Mouse (Mus musculus) limb, embryonic 13.5 days (tissue): ENCODE data around the gene Slc16a10. TPM values are rescaled to one million over a fixed set of nuclear protein-coding genes. Genes with fewer than 3 reads are reported as not detected.

Experiments used
- ATAC-seq: fragments of 200-750 bp; cut with Nextera tagmentation; 2 replicates; pipeline ENCODE4 v1.8.0; 2017; ENCODE audit warnings: low read depth, moderate number of reproducible peaks, moderate TSS enrichment; ENCODE audit not compliant: low FRiP score
- H3K27ac ChIP-seq: fragments of 300-500 bp; sonication (generic); 2 replicates; pipeline ENCODE4 v1.5.1; 2015; ENCODE audit warnings: inconsistent platforms, mild to moderate bottlenecking, moderate library complexity
- H3K27me3 ChIP-seq: fragments of 300-500 bp; sonication (generic); 2 replicates; pipeline ENCODE4 v1.6.1; 2015; ENCODE audit warnings: mild to moderate bottlenecking, inconsistent platforms
- H3K36me3 ChIP-seq: fragments of 300-500 bp; sonication (generic); 2 replicates; pipeline ENCODE4 v1.6.1; 2015; ENCODE audit warnings: inconsistent platforms, mild to moderate bottlenecking, moderate library complexity
- H3K4me1 ChIP-seq: fragments of 300-500 bp; sonication (generic); 2 replicates; pipeline ENCODE4 v1.6.1; 2015; ENCODE audit warnings: inconsistent platforms
- H3K4me2 ChIP-seq: fragments of 300-500 bp; sonication (generic); replicated peaks from 2 replicates; pipeline ENCODE4 v1.6.1; 2015; ENCODE audit warnings: inconsistent platforms, mild to moderate bottlenecking, moderate library complexity
- H3K4me3 ChIP-seq: fragments of 300-500 bp; sonication (generic); 2 replicates; pipeline ENCODE4 v1.5.1; 2015; ENCODE audit warnings: moderate library complexity, mild to moderate bottlenecking, inconsistent platforms
- H3K9ac ChIP-seq: fragments of 300-500 bp; sonication (generic); 2 replicates; pipeline ENCODE4 v1.6.1; 2015; ENCODE audit warnings: mild to moderate bottlenecking, inconsistent platforms
- H3K9me3 ChIP-seq: fragments of 300-500 bp; sonication (generic); 2 replicates; pipeline ENCODE4 v1.6.1; 2016; ENCODE audit warnings: inconsistent platforms
- WGBS: fragments of 180-500 bp; shearing (Covaris S2); methylation state at CpG from one replicate; pipeline ENCODE4 v1.1.7; 2015; 5-methylcytosine and 5-hydroxymethylcytosine counted together
- polyA plus RNA-seq: library from polyadenylated mRNA; unstranded; fragments of >200 nt; fragmentation: Nextera tagmentation; extraction: Ambion mirVana; gene quantifications from 2 replicates; pipeline ENCODE4 v1.2.1, GENCODE M21; 2015

Slc16a10 gene
- polyA plus RNA-seq, 1 experiment from 2014 or later, result 7.9 TPM

DNA sequence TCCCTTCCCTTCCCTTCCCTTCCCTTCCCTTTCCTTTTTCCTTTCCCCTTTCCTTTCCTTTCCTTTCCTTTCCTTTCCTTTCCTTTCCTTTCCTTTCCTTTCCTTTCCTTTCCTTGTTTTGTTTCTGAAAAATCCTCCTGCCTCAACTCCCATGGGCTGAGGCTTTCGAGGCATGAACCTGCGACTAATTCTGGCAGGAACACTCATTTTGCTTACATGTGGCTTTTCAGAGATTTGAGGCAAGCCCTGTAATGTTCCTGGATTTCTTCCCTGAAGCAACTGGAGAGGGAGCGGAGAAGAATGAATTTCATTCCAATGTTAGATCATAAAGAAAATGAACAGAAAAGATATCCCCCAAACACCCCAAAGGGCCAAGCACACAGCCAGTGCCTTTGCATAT is 39.9 kb downstream of the Slc16a10 start:
- ATAC-seq, result no peak
- Histone ChIP-seq H3K27me3 (no peaks in the 10 kb centered on the region), H3K4me2 (no peak overlapping the region), H3K36me3 (no peaks in the 10 kb centered on the region), H3K9me3 (no peaks in the 10 kb centered on the region), H3K27ac (no peak overlapping the region), H3K4me3 (no peak overlapping the region), H3K4me1 (peaks cover 9% of the 10 kb centered on the region), H3K9ac (no peak overlapping the region)
- WGBS, result 41% methylated on average over 3 of the region's 3 CpGs

DNA sequence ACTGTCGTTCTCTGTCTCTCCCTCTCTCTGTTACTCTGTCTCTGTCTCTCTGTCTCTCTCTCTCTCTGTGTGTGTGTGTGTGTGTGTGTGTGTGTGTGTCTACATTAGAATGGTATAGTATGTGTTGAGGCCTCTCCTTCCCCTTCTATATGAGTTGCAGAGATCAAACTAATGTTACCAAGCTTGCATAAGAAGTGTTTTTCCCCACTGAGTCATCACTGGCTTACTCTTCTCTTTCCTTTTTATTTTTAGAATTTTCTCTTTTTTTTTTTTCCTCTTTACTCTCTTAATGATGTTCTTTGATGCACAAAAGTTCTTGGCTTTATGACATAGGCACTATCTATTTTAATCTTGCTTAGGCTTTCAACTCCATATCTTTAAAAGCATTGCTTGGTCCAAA is 43.6 kb downstream of the Slc16a10 start:
- WGBS, result 88% methylated on average over 1 of the region's 1 CpGs

DNA sequence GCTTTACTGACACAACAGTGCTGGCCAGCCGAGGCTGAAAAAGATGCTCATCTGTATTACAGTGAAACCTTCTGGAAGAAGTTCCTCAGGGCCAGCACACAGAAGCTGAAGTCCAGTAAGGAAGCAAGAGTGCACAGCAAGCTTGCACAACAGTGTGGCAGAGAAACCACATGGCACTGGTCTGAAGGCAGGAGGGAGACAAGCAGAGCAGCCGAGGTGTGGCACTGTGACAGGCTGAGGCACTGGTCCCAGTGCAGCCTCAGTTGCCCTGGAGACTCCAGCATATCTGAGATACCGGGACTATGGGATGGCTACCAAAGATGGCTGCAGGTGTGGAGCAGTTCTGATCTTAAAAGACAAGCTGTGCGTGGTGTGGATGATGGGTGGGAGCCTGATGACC is 44.5 kb downstream of the Slc16a10 start:
- no peak for ATAC-seq
- 55% methylated on average over 4 of the region's 4 CpGs for WGBS
- H3K4me1 ChIP-seq, result peaks cover 17% of the 10 kb centered on the region

More for the DNA sequence above, 43.6 kb downstream of the Slc16a10 start:
- Histone ChIP-seq H3K27ac (no peak overlapping the region), H3K4me1 (peaks cover 17% of the 10 kb centered on the region), H3K36me3 (no peaks in the 10 kb centered on the region), H3K4me2 (no peak overlapping the region), H3K27me3 (no peaks in the 10 kb centered on the region), H3K9ac (no peak overlapping the region), H3K4me3 (no peak overlapping the region), H3K9me3 (no peaks in the 10 kb centered on the region)
- no peak for ATAC-seq

DNA sequence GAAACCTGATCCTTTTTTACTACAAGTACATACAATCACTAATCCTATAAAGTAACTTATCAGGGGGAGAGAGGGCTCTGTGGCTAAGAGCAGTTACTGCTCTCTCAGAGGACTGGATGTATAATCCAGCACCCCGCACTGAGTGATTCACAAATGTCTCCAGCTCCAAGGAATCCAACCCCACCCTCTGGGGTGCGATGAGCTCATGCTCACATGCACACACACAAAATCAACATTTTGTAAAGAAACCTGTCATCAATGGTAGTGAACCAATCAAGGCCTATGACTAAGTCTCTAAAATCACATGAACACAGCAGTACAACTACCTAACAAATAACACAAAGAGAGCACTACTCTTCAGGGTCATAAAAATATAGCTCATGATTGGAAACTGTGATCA is 47.3 kb downstream of the Slc16a10 start:
- Histone ChIP-seq H3K4me1 (peaks cover 37% of the 10 kb centered on the region), H3K27me3 (no peaks in the 10 kb centered on the region), H3K9me3 (no peaks in the 10 kb centered on the region), H3K4me3 (no peak overlapping the region), H3K9ac (no peak overlapping the region), H3K4me2 (no peak overlapping the region), H3K27ac (no peak overlapping the region), H3K36me3 (no peaks in the 10 kb centered on the region)
- 73% methylated on average over 2 of the region's 2 CpGs for WGBS
- ATAC-seq, result no peak

More for the DNA sequence above, 44.5 kb downstream of the Slc16a10 start:
- Histone ChIP-seq H3K9ac (no peak overlapping the region), H3K4me2 (no peak overlapping the region), H3K36me3 (no peaks in the 10 kb centered on the region), H3K4me3 (no peak overlapping the region), H3K27ac (no peak overlapping the region), H3K27me3 (no peaks in the 10 kb centered on the region), H3K9me3 (no peaks in the 10 kb centered on the region)

DNA sequence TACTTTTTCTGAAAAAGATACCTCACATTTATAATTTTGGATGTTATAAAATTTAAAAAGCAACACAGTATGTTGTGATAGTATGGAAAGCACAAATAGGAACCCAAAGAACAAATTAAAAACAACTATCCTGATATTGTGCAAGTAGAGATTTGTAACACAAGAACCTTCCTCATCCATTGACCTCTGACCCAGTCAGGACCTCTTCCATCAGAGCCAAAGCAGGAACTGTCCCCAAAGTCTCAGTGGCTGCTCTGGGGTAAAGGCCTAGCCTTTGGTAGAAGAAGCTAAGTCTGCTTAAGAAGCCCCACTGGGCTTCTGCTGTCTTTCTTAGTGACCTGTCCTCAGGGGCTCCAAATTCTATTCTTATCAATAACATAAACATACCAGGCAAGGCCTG is 48.5 kb downstream of the Slc16a10 start:
- Histone ChIP-seq H3K36me3 (no peaks in the 10 kb centered on the region), H3K4me1 (peaks cover 41% of the 10 kb centered on the region), H3K9ac (no peak overlapping the region), H3K4me2 (no peak overlapping the region), H3K27ac (no peak overlapping the region), H3K27me3 (no peaks in the 10 kb centered on the region), H3K4me3 (no peak overlapping the region), H3K9me3 (no peaks in the 10 kb centered on the region)
- ATAC-seq, result no peak

DNA sequence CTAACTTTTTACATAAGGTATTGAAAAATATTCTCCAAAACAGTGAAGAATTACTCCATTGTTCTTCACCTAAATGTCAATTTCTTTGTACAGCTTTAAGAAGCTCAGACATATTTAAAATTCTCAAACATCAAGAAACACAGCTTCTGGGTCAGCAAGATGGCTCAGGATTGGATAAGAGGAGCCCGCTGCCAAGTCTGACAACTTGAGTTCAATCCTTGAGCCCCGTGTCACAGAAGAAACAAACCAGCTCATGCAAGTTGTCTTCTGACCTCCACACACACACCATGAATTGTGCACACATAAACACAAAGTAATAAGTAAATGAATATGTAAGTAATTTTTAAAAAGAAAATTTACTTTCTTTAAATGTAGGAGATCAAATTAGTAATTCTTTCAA is 50.6 kb downstream of the Slc16a10 start:
- peak overlapping the region; percentile 58; the same call in 1 of the 2 replicates for H3K27ac ChIP-seq
- H3K9ac ChIP-seq, result no peak overlapping the region
- no peak for ATAC-seq
- H3K4me3 ChIP-seq, result no peak overlapping the region
- no peaks in the 10 kb centered on the region for H3K9me3 ChIP-seq
- H3K36me3 ChIP-seq, result no peaks in the 10 kb centered on the region
- WGBS, result 72% methylated on average over 2 of the region's 2 CpGs
- no peak overlapping the region for H3K4me2 ChIP-seq
- H3K27me3 ChIP-seq, result no peaks in the 10 kb centered on the region
- peaks cover 51% of the 10 kb centered on the region for H3K4me1 ChIP-seq

DNA sequence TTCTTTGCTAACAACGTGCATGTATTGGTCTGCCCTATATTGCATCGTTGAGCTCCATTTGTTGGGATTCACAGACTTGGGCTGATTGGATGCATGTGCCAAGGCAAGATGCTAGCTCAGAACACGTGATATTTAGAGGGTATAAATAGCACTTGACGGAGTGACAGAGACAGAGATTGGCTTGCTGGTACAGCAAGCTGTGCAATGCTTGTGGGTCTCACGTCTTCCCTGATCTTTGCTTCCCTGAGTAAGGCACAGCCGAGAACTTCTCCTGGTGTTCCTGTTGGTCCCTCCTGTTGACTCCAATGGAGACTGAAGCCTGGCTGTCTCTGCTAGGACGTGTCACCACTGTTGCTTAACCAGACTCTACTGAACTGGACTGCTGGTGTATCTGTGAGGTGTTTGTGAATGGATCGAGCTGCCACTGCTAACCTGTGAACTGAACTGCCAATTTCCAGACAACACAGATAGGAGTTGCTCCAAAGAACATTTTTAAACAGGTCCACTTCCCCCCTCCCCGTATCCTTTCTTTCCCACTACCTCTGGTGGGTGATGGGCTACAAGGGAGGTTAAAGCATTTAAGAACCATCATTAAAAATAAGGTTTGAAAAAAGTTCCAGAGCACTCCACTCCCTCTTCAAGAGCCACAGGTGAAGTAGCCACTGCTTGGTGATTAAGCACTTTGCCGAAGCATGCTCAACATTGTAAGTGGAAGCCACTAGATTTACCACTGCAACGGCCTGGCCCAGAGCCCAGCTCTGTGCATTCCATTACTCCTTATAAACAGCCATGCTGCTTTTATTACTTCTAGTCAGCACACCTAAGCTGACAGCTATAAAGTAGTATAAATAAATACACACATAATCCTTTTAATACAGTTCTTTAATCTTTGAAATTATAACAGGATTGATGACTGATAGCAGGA is 51.3 kb downstream of the Slc16a10 start:
- Histone ChIP-seq H3K9ac (no peak overlapping the region), H3K36me3 (no peaks in the 10 kb centered on the region), H3K27ac (no peak overlapping the region; the same call in 1 of the 2 replicates), H3K27me3 (no peaks in the 10 kb centered on the region), H3K4me1 (peaks cover 52% of the 10 kb centered on the region), H3K4me3 (no peak overlapping the region), H3K9me3 (no peaks in the 10 kb centered on the region), H3K4me2 (no peak overlapping the region)
- 61% methylated on average over 11 of the region's 11 CpGs for WGBS
- ATAC-seq, result peak; percentile 83; the same call in 1 of the 2 replicates

DNA sequence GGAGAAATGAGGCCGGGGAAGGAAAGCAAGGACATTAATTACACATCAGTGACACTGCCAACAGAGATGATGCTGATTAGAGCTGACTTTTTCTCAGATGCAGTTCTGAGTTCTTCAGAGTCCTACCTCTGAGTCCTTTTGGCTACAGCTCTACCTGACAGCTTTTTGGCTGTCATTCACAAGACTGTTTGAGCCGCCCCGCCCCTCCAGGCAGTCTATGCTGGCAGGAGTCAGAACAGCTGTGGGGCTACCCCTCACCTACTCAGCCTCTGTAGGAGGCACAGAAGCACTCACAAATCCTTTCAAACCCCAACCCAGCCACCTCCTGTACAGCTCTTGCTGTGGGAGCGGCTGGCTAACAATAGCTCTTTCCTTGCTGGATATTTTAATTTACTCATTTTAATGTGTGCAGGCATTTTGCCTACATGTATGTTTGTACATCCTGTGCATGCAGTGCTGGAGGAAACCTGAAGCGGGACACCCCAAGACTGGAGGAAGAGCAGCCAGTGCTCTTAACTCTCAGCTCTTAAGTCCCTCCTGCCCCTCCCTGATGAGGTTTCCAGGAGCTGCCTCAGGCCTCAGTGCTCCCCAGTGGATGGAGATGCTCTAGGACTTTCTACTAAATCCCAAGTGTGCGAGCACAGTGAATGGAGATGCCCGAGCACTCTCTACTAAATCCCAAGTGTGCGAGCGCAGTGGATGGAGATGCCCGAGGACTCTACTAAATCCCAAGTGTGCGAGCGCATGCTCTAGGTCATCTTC is 57.5 kb downstream of the Slc16a10 start:
- Histone ChIP-seq H3K4me3 (no peak overlapping the region), H3K36me3 (no peaks in the 10 kb centered on the region), H3K4me1 (peaks cover 36% of the 10 kb centered on the region), H3K9ac (no peak overlapping the region), H3K27ac (no peak overlapping the region), H3K27me3 (no peaks in the 10 kb centered on the region), H3K9me3 (no peaks in the 10 kb centered on the region), H3K4me2 (no peak overlapping the region)
- ATAC-seq, result peak; percentile 57; the same call in 1 of the 2 replicates
- WGBS, result 72% methylated on average over 12 of the region's 12 CpGs

DNA sequence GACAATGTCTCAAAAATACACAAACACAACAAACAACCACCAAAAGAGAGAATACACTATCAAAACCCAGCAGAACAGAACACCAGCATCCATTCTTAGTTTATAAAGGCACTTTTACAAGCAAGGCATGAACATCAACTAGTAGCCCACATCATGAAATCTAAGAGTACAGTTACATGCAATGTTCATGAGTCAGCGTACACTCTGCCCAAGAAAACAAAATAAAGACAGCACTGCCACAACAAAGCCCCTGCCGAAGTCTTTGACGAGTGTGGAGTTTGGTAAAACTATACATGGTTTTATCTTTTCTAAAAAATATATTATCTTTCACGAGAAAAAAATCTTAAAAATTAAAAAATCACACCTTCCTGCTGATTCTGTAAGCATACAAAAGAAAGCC is 58.5 kb downstream of the Slc16a10 start:
- no peaks in the 10 kb centered on the region for H3K9me3 ChIP-seq
- H3K4me3 ChIP-seq, result no peak overlapping the region
- 79% methylated on average over 4 of the region's 4 CpGs for WGBS
- H3K4me2 ChIP-seq, result no peak overlapping the region
- no peak overlapping the region for H3K27ac ChIP-seq
- no peak overlapping the region for H3K9ac ChIP-seq
- no peaks in the 10 kb centered on the region for H3K36me3 ChIP-seq
- no peaks in the 10 kb centered on the region for H3K27me3 ChIP-seq
- no peak for ATAC-seq
- H3K4me1 ChIP-seq, result peaks cover 33% of the 10 kb centered on the region

DNA sequence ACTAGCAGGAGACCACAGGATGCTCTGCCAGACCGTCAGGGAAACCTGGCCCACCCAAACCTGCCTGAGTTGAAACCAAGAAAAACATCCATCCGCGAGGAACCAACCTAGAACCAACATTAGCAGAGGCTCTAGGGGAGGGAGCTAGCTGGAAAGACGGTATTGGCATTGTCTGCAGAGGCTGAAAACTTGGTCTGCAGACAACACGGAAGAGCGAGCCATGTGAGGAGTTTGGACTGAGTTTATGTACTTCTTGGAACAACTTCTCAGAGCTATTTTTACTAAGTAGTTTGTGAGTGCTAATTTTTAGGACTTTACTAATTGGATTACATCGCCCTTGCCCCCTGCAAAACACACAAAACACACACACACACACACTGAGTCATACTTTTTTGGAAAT is 59.4 kb downstream of the Slc16a10 start:
- ATAC-seq, result no peak
- Histone ChIP-seq H3K27me3 (no peaks in the 10 kb centered on the region), H3K36me3 (no peaks in the 10 kb centered on the region), H3K9me3 (no peaks in the 10 kb centered on the region), H3K4me3 (no peak overlapping the region), H3K27ac (no peak overlapping the region), H3K4me2 (no peak overlapping the region), H3K4me1 (peaks cover 27% of the 10 kb centered on the region), H3K9ac (no peak overlapping the region)
- WGBS, result 89% methylated on average over 7 of the region's 7 CpGs

DNA sequence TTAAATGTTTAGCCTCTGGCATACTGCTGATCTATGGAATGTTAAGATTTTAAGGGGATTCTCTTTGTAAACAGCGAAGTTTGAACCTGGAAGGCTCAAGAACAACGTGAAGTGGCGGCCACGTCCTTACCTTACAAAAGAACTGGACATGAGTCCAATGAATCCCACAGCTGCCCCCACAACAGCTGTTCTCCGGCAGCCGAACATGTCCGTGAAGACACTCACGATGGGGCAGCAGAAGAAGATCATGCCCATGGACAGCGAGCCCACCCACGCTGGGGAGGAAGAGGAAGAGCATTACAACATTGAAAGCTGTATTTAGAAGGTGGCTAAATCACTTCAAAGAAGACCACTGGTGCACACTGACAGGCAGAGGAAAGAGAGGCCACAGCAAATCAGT is 61.5 kb downstream of the Slc16a10 start:
- no peak for ATAC-seq
- Histone ChIP-seq H3K27me3 (no peaks in the 10 kb centered on the region), H3K9ac (no peak overlapping the region), H3K27ac (no peak overlapping the region), H3K9me3 (no peaks in the 10 kb centered on the region), H3K4me3 (no peak overlapping the region), H3K36me3 (no peaks in the 10 kb centered on the region), H3K4me1 (peaks cover 20% of the 10 kb centered on the region), H3K4me2 (no peak overlapping the region)
- 56% methylated on average over 10 of the region's 10 CpGs for WGBS

DNA sequence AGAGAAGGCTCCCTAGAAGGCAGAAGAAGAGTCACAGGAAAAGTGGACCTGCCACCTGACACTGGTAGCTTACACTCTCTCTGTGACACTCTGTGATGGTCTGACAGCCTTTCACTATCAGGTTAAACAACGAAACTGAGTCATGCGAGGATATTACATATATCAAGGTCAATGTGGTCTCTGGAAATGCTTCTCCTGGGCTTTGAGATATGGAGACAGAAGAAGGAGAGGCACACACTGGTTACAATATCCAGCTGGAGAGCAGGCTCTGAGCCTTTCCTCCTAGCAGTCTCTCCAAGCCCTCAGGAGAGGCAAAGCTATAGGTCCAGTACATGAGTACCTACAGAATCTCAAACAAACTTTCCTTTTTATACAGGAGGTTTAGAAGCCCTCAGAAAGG is 62.8 kb downstream of the Slc16a10 start:
- Histone ChIP-seq H3K27ac (no peak overlapping the region), H3K9me3 (no peaks in the 10 kb centered on the region), H3K27me3 (no peaks in the 10 kb centered on the region), H3K36me3 (no peaks in the 10 kb centered on the region), H3K4me2 (no peak overlapping the region), H3K4me1 (peaks cover 12% of the 10 kb centered on the region), H3K4me3 (no peak overlapping the region), H3K9ac (no peak overlapping the region)
- ATAC-seq, result no peak
- 84% methylated on average over 2 of the region's 2 CpGs for WGBS
